Mouse (Mus musculus): ENCODE data around the gene Kdm1b. TPM values are rescaled to one million over a fixed set of nuclear protein-coding genes. Genes with fewer than 3 reads are reported as not detected.

Gene Kdm1b
- polyA plus RNA-seq (2014; fragmentation: Nextera tagmentation; extraction: Ambion mirVana), result 18.2 and 21.2 TPM in 2 replicates

- Histone ChIP-seq H3K4me2 (replicated peaks) (peak within 1 kb of the TSS; percentile 95), H3K27ac (peak within 1 kb of the TSS; percentile 71), H3K36me3 (replicated peaks; ENCODE audit: control insufficient read depth, insufficient read depth) (no peaks in the 10 kb centered on the region), H3K27me3 (ENCODE audit: control insufficient read depth, insufficient read depth, low read length) (no peaks in the 10 kb centered on the region), H3K9me3 (ENCODE audit: control insufficient read depth, low read length) (no peaks in the 10 kb centered on the region), H3K4me1 (replicated peaks; ENCODE audit: control insufficient read depth, insufficient read depth, low read length) (peaks cover 17% of the 10 kb centered on the region; the same call in 1 of the 2 replicates), H3K4me3 (replicated peaks; ENCODE audit: low read length) (peak within 1 kb of the TSS; percentile 61), H3K9ac (peak within 1 kb of the TSS; percentile 65)
- DNase-seq (ENCODE audit: low spot score), result peak; percentile 95
- peak; percentile 96 for ATAC-seq (ENCODE audit: low FRiP score)
- WGBS, result under 1% methylated on average over 48 of the region's 48 CpGs
These were observed at the start of gene Kdm1b for GRCm38 (mm10) chr13:47043030-47043680. Gene Kdm1b, plus strand, starts transcription at chr13:47043499.

DNA sequence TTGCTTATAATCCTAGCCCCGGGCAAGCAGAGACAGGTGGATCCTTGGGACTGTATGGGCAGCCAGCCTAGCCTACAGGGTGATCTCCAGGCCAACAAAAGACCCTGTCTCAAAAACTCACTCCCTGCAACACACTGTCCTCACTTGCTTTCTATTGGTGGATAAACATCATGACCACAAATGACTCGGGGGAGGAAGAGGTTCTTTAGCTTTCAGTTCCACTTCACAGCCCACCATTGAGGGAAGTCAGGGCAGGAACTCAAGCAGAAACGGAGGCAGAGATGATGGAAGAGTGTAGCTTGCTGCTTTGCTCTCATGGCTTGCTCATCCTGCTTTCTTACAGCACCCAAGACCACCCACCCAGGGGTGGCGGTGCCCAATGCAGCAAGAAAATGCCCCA, 45.9 kb upstream of the Kdm1b start:
- Histone ChIP-seq H3K9me3 (ENCODE audit: control insufficient read depth, low read length) (no peaks in the 10 kb centered on the region), H3K4me1 (replicated peaks; ENCODE audit: control insufficient read depth, insufficient read depth, low read length) (no peaks in the 10 kb centered on the region), H3K4me2 (replicated peaks) (no peak overlapping the region), H3K27me3 (ENCODE audit: control insufficient read depth, insufficient read depth, low read length) (no peaks in the 10 kb centered on the region), H3K4me3 (replicated peaks; ENCODE audit: low read length) (no peak overlapping the region), H3K36me3 (replicated peaks; ENCODE audit: control insufficient read depth, insufficient read depth) (no peaks in the 10 kb centered on the region), H3K27ac (no peak overlapping the region), H3K9ac (no peak overlapping the region)
- ATAC-seq (ENCODE audit: low FRiP score) (no peak), DNase-seq (ENCODE audit: low spot score) (no peak)
- 67% methylated on average over 4 of the region's 4 CpGs for WGBS

GRCm38 (mm10) chr13:46999498-46999897, 43.8 kb upstream of the Kdm1b start:
- Histone ChIP-seq H3K27me3 (ENCODE audit: control insufficient read depth, insufficient read depth, low read length) (no peaks in the 10 kb centered on the region), H3K4me3 (replicated peaks; ENCODE audit: low read length) (no peak overlapping the region), H3K9ac (no peak overlapping the region), H3K36me3 (replicated peaks; ENCODE audit: control insufficient read depth, insufficient read depth) (no peaks in the 10 kb centered on the region), H3K4me2 (replicated peaks) (no peak overlapping the region), H3K9me3 (ENCODE audit: control insufficient read depth, low read length) (no peaks in the 10 kb centered on the region), H3K4me1 (replicated peaks; ENCODE audit: control insufficient read depth, insufficient read depth, low read length) (no peaks in the 10 kb centered on the region), H3K27ac (no peak overlapping the region)
- 59% methylated on average over 5 of the region's 5 CpGs for WGBS
- DNase-seq (ENCODE audit: low spot score) (no peak), ATAC-seq (ENCODE audit: low FRiP score) (no peak)

DNA sequence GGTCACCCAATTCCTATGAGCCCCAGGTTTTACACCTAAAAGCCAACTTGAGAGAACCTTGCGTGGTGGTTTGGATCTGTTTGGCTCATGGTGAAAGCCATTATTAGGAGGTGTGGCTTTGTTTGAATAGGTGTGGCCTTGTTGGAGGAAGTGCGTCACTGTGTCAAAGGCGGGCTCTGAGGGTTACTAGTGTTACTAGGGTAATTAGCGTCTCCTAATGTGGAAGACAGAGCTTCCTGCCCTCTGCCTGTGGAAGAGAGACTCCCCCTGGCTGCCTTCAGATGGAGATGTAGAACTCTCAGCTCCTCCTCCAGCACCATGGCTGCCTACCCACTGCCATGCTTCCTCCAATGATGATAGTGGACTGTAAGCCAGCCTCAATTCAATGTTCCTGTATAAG, 41.7 kb upstream of the Kdm1b start:
- no peak overlapping the region for H3K4me3 ChIP-seq (replicated peaks; ENCODE audit: low read length)
- H3K9me3 ChIP-seq (ENCODE audit: control insufficient read depth, low read length), result no peaks in the 10 kb centered on the region
- WGBS, result 97% methylated on average over 4 of the region's 4 CpGs
- H3K4me2 ChIP-seq (replicated peaks), result no peak overlapping the region
- H3K27ac ChIP-seq, result no peak overlapping the region
- ATAC-seq (ENCODE audit: low FRiP score) (no peak), DNase-seq (ENCODE audit: low spot score) (no peak)
- no peaks in the 10 kb centered on the region for H3K36me3 ChIP-seq (replicated peaks; ENCODE audit: control insufficient read depth, insufficient read depth)
- H3K4me1 ChIP-seq (replicated peaks; ENCODE audit: control insufficient read depth, insufficient read depth, low read length), result no peaks in the 10 kb centered on the region
- H3K9ac ChIP-seq, result no peak overlapping the region
- H3K27me3 ChIP-seq (ENCODE audit: control insufficient read depth, insufficient read depth, low read length), result no peaks in the 10 kb centered on the region

- H3K27me3 ChIP-seq (ENCODE audit: control insufficient read depth, insufficient read depth, low read length), result no peaks in the 10 kb centered on the region
- H3K9me3 ChIP-seq (ENCODE audit: control insufficient read depth, low read length), result peaks cover 24% of the 10 kb centered on the region
- ATAC-seq (ENCODE audit: low FRiP score), result 0 out of 2 replicates have a peak, but pooled peaks have one; percentile 9
- no peak for DNase-seq (ENCODE audit: low spot score)
- H3K9ac ChIP-seq, result peak overlapping the region; percentile 59; the same call in 1 of the 2 replicates
- peak overlapping the region; percentile 98 for H3K4me2 ChIP-seq (replicated peaks)
- H3K27ac ChIP-seq, result no peak overlapping the region
- H3K36me3 ChIP-seq (replicated peaks; ENCODE audit: control insufficient read depth, insufficient read depth), result no peaks in the 10 kb centered on the region
- WGBS, result 66% methylated on average over 10 of the region's 10 CpGs
- peak overlapping the region; percentile 60 for H3K4me3 ChIP-seq (replicated peaks; ENCODE audit: low read length)
- 0 out of 2 replicates have a peak, but pooled peaks cover 4% of the 10 kb centered on the region for H3K4me1 ChIP-seq (replicated peaks; ENCODE audit: control insufficient read depth, insufficient read depth, low read length)
These were observed 29.6 kb upstream of the Kdm1b start for GRCm38 (mm10) chr13:47013740-47014139.

GRCm38 (mm10) chr13:47014334-47015194, 28.7 kb upstream of the Kdm1b start, which contains the start of gene Nhlrc1:
Gene Nhlrc1, minus strand, starts transcription at chr13:47014850.
- Histone ChIP-seq H3K27ac (no peak within 1 kb of the TSS), H3K9ac (peak within 1 kb of the TSS; percentile 59), H3K4me2 (replicated peaks) (peak within 1 kb of the TSS; percentile 98), H3K27me3 (ENCODE audit: control insufficient read depth, insufficient read depth, low read length) (no peaks in the 10 kb centered on the region), H3K9me3 (ENCODE audit: control insufficient read depth, low read length) (peaks cover 23% of the 10 kb centered on the region), H3K4me3 (replicated peaks; ENCODE audit: low read length) (peak within 1 kb of the TSS; percentile 60), H3K4me1 (replicated peaks; ENCODE audit: control insufficient read depth, insufficient read depth, low read length) (0 out of 2 replicates have a peak, but pooled peaks cover 4% of the 10 kb centered on the region), H3K36me3 (replicated peaks; ENCODE audit: control insufficient read depth, insufficient read depth) (no peaks in the 10 kb centered on the region)
- peak; percentile 86 for ATAC-seq (ENCODE audit: low FRiP score)
- DNase-seq (ENCODE audit: low spot score), result peak; percentile 82
- 4% methylated on average over 71 of the region's 73 CpGs for WGBS

GRCm38 (mm10) chr13:47015195-47015501, 28.2 kb upstream of the Kdm1b start:
- 79% methylated on average over 5 of the region's 5 CpGs for WGBS
- Histone ChIP-seq H3K4me3 (replicated peaks; ENCODE audit: low read length) (peak overlapping the region; percentile 60), H3K36me3 (replicated peaks; ENCODE audit: control insufficient read depth, insufficient read depth) (no peaks in the 10 kb centered on the region), H3K27ac (no peak overlapping the region), H3K9ac (peak overlapping the region; percentile 59; the same call in 1 of the 2 replicates), H3K4me1 (replicated peaks; ENCODE audit: control insufficient read depth, insufficient read depth, low read length) (0 out of 2 replicates have a peak, but pooled peaks cover 4% of the 10 kb centered on the region), H3K27me3 (ENCODE audit: control insufficient read depth, insufficient read depth, low read length) (no peaks in the 10 kb centered on the region), H3K9me3 (ENCODE audit: control insufficient read depth, low read length) (peaks cover 18% of the 10 kb centered on the region), H3K4me2 (replicated peaks) (peak overlapping the region; percentile 98)
- DNase-seq (ENCODE audit: low spot score), result no peak
- ATAC-seq (ENCODE audit: low FRiP score), result no peak

- Histone ChIP-seq H3K27me3 (ENCODE audit: control insufficient read depth, insufficient read depth, low read length) (no peaks in the 10 kb centered on the region), H3K36me3 (replicated peaks; ENCODE audit: control insufficient read depth, insufficient read depth) (no peaks in the 10 kb centered on the region), H3K4me1 (replicated peaks; ENCODE audit: control insufficient read depth, insufficient read depth, low read length) (0 out of 2 replicates have a peak, but pooled peaks cover 4% of the 10 kb centered on the region), H3K27ac (no peak overlapping the region), H3K4me2 (replicated peaks) (no peak overlapping the region), H3K4me3 (replicated peaks; ENCODE audit: low read length) (no peak overlapping the region), H3K9me3 (ENCODE audit: control insufficient read depth, low read length) (no peaks in the 10 kb centered on the region), H3K9ac (no peak overlapping the region)
- ATAC-seq (ENCODE audit: low FRiP score) (peak; percentile 64; the same call in 1 of the 2 replicates), DNase-seq (ENCODE audit: low spot score) (peak; percentile 69)
- 51% methylated on average over 5 of the region's 5 CpGs for WGBS
These were observed 26.0 kb upstream of the Kdm1b start for GRCm38 (mm10) chr13:47017259-47017658.

- DNase-seq (ENCODE audit: low spot score) (no peak), ATAC-seq (ENCODE audit: low FRiP score) (no peak)
- no peaks in the 10 kb centered on the region for H3K9me3 ChIP-seq (ENCODE audit: control insufficient read depth, low read length)
- WGBS, result 88% methylated on average over 7 of the region's 7 CpGs
- H3K36me3 ChIP-seq (replicated peaks; ENCODE audit: control insufficient read depth, insufficient read depth), result 0 out of 2 replicates have a peak, but pooled peaks cover 4% of the 10 kb centered on the region
- no peak overlapping the region for H3K4me3 ChIP-seq (replicated peaks; ENCODE audit: low read length)
- H3K27ac ChIP-seq, result no peak overlapping the region
- no peak overlapping the region for H3K9ac ChIP-seq
- no peaks in the 10 kb centered on the region for H3K4me1 ChIP-seq (replicated peaks; ENCODE audit: control insufficient read depth, insufficient read depth, low read length)
- H3K27me3 ChIP-seq (ENCODE audit: control insufficient read depth, insufficient read depth, low read length), result no peaks in the 10 kb centered on the region
- H3K4me2 ChIP-seq (replicated peaks), result no peak overlapping the region
These were observed 23.5 kb upstream of the Kdm1b start for GRCm38 (mm10) chr13:47019774-47020173.
